Mouse (Mus musculus) left cerebral cortex, adult 2 months (tissue): ENCODE data around the gene Klf12. TPM values are rescaled to one million over a fixed set of nuclear protein-coding genes. Genes with fewer than 3 reads are reported as not detected.

Experiments
- DNase-seq, 2 experiments: peaks; one replicate each; pipeline ENCODE4 v3.0.0; 2021 to 2022; ENCODE audit warnings: low spot score in 2 of 2, mixed read lengths in 1 of 2; ENCODE audit errors: extremely low spot score in 1 of 2
- H3K27ac ChIP-seq: fragments of 200-600 bp; 2 replicates; pipeline ENCODE4 v1.8.1; 2022
- H3K4me3 ChIP-seq: fragments of 200-600 bp; 2 replicates; pipeline ENCODE4 v1.8.1; 2022
- CTCF ChIP-seq: fragments of 200-600 bp; IDR thresholded peaks from 2 replicates; pipeline ENCODE4 v1.8.1; 2022; ENCODE audit warnings: antibody characterized with exemption, mild to moderate bottlenecking, moderate library complexity
- intact Hi-C: fragments of 180-260 bp; cut with DNase I; formaldehyde crosslinking; loops from one replicate; pipeline ENCODE4 v1.15.1; 2025
- total RNA-seq, 2 experiments: library from RNA; stranded (reverse); gene quantifications; 2 replicates each; pipeline ENCODE4 v1.2.3; 2021

The Klf12 gene
- total RNA-seq, 2 experiments from 2014 or later, result 53.6 to 55.7 TPM

DNA sequence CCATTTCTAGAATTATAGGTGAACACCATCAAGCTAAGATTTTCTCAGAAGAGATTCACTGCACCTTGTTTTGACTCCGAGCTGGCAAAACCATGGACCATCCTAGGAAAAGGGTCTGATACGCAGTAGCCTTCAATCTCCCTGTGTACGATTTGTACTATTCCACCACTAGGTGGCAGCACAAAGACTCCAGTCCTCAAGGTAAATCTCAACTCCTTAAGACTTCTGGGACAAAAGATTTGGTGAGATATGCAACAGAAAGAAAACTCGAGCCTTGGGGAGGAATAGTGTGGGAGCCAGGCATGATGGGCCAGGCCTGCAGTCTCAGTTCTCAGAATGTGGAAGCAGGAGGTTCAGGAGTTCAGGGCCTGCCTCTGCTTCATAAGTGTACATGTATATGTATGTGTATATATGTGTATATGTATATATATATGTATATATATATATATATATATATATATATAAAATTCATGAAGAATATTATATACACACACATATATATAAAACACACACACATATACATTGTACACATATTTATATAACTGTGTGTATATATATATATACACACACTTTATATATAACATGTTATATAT, 274.6 kb downstream of the Klf12 start:
- intact Hi-C loops, result loop anchor here (5.0 to 10.0 kb wide), 4 partner anchors 277 to 1417 kb away; no protein-coding TSS in a partner anchor
- peak; percentile 81 for TF ChIP-seq CTCF
- Histone ChIP-seq H3K4me3 (no peak overlapping the region), H3K27ac (no peak overlapping the region)
- peak; percentile 20 to 21 for DNase-seq

- H3K4me3 ChIP-seq, result no peak overlapping the region
- DNase-seq, result no peak
- no peak for TF ChIP-seq CTCF
- intact Hi-C loops, result no loop called here
- no peak overlapping the region for H3K27ac ChIP-seq
These were observed 301.0 kb downstream of the Klf12 start for GRCm38 (mm10) chr14:99983510-99983909.

DNA sequence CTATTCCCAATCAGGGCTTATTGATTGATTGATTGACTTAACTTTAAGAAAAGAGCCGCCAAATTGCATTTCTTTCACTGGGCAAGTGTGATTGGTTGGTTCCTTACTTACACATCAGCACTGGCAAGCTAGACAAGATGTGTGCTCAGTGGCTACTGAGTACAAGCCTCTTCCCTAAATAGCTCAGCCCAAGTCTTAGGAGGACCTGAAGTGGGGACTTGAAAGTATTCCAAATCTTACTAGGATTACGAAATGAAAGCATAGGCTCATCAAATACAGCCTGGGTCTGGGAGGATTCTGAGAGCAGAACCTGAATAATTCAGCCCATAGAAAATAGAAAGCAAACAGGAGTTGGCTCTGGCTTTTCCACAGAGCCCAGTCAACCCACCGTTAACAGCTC, 303.3 kb downstream of the Klf12 start:
- DNase-seq, result no peak
- intact Hi-C loops, result no loop called here
- H3K4me3 ChIP-seq, result no peak overlapping the region
- TF ChIP-seq CTCF, result no peak
- H3K27ac ChIP-seq, result no peak overlapping the region

GRCm38 (mm10) chr14:99967920-99968319, 316.6 kb downstream of the Klf12 start:
- intact Hi-C loops, result no loop called here
- Histone ChIP-seq H3K4me3 (no peak overlapping the region), H3K27ac (no peak overlapping the region)
- no peak for TF ChIP-seq CTCF
- no peak for DNase-seq

- TF ChIP-seq CTCF, result no peak
- intact Hi-C loops, result no loop called here
- no peak for DNase-seq
- Histone ChIP-seq H3K4me3 (no peak overlapping the region), H3K27ac (no peak overlapping the region)
These were observed 323.8 kb downstream of the Klf12 start for GRCm38 (mm10) chr14:99960500-99961229.

GRCm38 (mm10) chr14:99955133-99955532, 329.3 kb downstream of the Klf12 start:
- DNase-seq, result no peak
- Histone ChIP-seq H3K27ac (no peak overlapping the region), H3K4me3 (no peak overlapping the region)
- intact Hi-C loops, result no loop called here
- peak; percentile 26 for TF ChIP-seq CTCF

- DNase-seq, result peak; percentile 21
- Histone ChIP-seq H3K27ac (peak overlapping the region; percentile 70), H3K4me3 (no peak overlapping the region)
- TF ChIP-seq CTCF, result peak; percentile 16
- intact Hi-C loops, result loop anchor here (5.0 kb wide), 1 partner anchor 338 kb away; the partner anchor contains the start of gene Klf12
These were observed 340.0 kb downstream of the Klf12 start for GRCm38 (mm10) chr14:99944221-99945108.

DNA sequence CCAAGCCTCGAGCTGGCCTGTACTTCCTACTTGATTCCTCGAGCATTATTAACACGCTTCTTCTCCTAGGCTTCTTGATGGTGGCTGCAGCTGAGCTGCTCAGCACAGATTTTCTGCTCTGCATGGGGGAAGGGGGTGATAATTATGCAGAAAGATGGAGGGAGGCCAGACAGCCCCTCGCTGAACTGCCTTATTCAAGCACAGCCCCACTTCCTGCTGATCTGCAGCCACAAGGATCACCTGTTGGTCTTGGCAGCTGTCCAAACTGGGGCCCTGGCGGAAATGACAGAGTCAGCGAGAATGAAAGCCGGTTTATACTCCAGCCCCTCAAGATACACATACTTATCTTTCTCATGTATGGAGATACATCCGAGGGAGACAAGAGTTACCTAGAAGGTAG, 341.3 kb downstream of the Klf12 start:
- Histone ChIP-seq H3K4me3 (no peak overlapping the region), H3K27ac (no peak overlapping the region; the same call in 1 of the 2 replicates)
- intact Hi-C loops, result loop anchor here (5.0 kb wide), 1 partner anchor 339 kb away; the partner anchor contains the start of gene Klf12
- TF ChIP-seq CTCF, result no peak
- DNase-seq, result no peak

DNA sequence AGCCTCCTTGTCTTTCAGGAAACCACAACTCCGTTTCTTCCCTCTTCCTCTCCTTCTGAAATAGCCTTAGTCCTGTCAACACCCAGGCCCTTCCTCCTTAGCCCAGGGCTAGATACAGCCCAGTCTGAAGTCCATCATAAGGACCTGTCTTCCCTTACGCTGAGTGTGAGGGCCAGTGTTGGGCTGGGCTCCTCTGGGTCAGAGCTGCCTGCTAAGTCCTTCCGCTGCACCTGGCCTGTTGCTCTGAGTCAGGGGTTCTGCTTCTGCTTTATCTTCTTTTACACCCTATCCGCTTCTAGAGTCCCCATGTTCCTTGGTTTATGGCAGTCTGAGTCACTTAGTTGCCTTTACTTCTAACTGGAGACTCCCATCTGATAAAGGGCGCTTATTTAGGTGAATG, 351.0 kb downstream of the Klf12 start:
- no peak for TF ChIP-seq CTCF
- Histone ChIP-seq H3K27ac (no peak overlapping the region), H3K4me3 (no peak overlapping the region)
- DNase-seq, result no peak
- intact Hi-C loops, result loop anchor here (2.0 to 10.0 kb wide), 6 partner anchors 524 to 1494 kb away; no protein-coding TSS in a partner anchor

DNA sequence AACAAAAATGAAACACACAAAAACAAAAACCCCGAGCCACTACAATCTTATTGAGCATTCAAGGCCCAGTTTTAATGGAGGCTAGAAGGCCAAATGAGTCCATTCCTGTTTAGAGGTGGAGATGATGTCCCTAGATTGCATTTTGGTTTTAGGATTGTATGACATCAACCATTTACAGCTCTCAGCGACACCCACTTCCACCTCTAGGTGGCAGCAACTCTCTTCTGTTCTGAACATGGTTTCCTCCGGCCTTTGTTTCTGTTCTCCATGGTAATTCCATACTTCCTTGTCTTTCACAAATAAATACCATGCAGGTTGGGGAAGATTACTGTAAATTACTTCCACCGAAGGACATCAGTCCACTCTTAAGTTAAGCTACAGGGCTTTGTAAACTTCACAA, 352.6 kb downstream of the Klf12 start:
- DNase-seq, result peak; percentile 70 to 83
- TF ChIP-seq CTCF, result peak; percentile 94
- intact Hi-C loops, result loop anchor here (2.0 to 10.0 kb wide), 6 partner anchors 525 to 1495 kb away; no protein-coding TSS in a partner anchor
- Histone ChIP-seq H3K4me3 (no peak overlapping the region), H3K27ac (no peak overlapping the region)

- no peak for DNase-seq
- TF ChIP-seq CTCF, result no peak
- H3K4me3 ChIP-seq, result no peak overlapping the region
- intact Hi-C loops, result no loop called here
- H3K27ac ChIP-seq, result no peak overlapping the region
These were observed 372.6 kb downstream of the Klf12 start for GRCm38 (mm10) chr14:99911912-99912311.

GRCm38 (mm10) chr14:99910876-99911275, 373.6 kb downstream of the Klf12 start:
- TF ChIP-seq CTCF, result no peak
- no peak overlapping the region for H3K4me3 ChIP-seq
- intact Hi-C loops, result no loop called here

More at GRCm38 (mm10) chr14:99910876-99911275, 373.6 kb downstream of the Klf12 start:
- no peak overlapping the region for H3K27ac ChIP-seq
- no peak for DNase-seq
